Mouse (Mus musculus) left cerebral cortex, adult 18-20 months (tissue): ENCODE data around the gene Pde4c. TPM values are rescaled to one million over a fixed set of nuclear protein-coding genes. Genes with fewer than 3 reads are reported as not detected.
A peak's percentile ranks its signal among the peaks of the same experiment; 100 is the strongest.

ENCODE experiments used
- DNase-seq, 2 experiments: peaks; one replicate each; pipeline ENCODE4 v3.0.0; 2021 to 2022; ENCODE audit warnings: low spot score in 2 of 2, mixed read lengths in 1 of 2
- total RNA-seq, 2 experiments: library from RNA; stranded (reverse); gene quantifications; 2 replicates each; pipeline ENCODE4 v1.2.3; 2021

The Pde4c gene
- total RNA-seq, 2 experiments from 2014 or later, result 1.6 to 3.4 TPM

DNA sequence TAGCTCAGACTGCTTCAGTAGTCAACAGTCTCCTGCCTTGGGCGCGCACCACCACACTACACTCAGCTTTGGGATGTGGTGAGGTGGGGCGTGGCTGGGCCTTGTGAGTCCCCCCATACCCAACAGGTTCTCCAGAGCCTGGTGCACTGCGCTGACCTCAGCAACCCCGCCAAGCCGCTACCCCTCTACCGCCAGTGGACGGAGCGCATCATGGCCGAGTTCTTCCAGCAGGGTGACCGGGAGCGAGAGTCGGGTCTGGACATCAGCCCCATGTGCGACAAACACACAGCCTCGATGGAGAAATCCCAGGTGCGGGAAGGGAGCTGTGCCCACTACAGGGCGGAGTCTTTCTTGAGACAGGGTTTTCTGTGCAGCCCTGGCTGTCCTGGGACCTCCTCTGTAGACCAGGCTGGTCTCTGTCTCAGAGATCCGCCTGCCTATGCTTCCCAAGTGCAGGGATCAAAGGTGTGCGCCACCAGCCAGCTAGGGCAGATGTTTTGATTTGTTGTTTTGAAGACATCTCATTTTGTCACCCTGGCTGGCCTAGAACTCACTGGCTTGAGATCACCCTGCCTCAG, 25.7 kb downstream of the Pde4c start:
- no peak for DNase-seq

- DNase-seq, result peak in 1 of 2 experiments; percentile 47
These were observed 26.7 kb downstream of the Pde4c start for GRCm38 (mm10) chr8:70750128-70750680.

DNA sequence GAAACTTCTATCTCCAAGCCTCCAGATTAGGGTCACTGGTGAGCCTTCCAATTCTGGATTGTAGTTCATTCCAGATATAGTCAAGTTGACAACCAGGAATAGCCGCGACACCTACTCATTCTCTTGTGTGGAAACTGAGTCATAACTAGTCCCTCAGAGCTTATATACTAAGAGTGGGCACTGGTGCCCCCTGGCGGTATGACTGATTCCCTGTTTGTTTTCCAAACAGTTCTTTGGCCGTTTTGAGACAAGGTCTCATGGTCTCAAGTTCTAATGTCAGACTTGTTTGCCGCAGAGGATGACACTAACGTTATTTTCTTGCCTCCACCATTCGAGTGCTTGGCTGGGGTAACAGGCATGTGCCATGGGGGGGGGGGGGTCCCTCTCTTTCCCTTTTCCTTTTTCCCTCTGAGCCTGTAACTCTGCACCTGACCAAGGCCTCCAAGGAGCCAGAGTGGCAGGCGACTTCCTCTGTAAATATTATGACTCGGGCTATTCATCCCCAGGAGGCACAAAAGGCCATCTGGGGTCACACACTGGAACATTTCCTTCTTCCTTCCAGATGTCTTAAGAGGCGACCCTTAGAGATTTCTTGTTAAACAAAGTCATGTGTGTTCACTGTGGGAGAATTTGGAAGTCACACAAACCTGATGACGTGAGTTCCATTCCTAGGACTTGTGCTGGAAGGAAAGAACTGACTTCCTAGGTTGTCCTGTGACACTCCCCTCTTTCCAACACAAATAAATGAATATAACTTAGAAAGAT, 28.7 kb downstream of the Pde4c start:
- DNase-seq, result peak; percentile 65 to 86

DNA sequence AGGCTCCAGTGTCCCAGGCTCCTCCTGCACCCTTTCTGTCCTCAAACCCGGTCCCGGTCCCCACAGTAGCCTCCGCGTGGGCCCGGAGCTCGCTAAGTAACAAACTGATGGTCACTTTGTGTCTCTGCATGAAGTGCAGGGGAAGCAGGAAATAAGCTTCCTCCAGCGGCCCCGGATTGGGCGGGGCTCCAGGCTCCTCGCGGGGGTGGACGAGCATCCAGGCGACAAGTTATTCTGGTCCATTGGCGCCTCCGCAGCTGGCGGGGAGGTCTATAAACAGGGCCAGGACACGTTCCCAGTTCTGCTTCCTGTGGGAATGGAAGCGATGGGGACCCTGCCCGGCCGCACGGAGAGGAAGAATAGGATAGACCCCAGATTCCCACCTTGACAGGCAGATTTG, 29.6 kb downstream of the Pde4c start:
- DNase-seq, result peak; percentile 90 to 93

DNA sequence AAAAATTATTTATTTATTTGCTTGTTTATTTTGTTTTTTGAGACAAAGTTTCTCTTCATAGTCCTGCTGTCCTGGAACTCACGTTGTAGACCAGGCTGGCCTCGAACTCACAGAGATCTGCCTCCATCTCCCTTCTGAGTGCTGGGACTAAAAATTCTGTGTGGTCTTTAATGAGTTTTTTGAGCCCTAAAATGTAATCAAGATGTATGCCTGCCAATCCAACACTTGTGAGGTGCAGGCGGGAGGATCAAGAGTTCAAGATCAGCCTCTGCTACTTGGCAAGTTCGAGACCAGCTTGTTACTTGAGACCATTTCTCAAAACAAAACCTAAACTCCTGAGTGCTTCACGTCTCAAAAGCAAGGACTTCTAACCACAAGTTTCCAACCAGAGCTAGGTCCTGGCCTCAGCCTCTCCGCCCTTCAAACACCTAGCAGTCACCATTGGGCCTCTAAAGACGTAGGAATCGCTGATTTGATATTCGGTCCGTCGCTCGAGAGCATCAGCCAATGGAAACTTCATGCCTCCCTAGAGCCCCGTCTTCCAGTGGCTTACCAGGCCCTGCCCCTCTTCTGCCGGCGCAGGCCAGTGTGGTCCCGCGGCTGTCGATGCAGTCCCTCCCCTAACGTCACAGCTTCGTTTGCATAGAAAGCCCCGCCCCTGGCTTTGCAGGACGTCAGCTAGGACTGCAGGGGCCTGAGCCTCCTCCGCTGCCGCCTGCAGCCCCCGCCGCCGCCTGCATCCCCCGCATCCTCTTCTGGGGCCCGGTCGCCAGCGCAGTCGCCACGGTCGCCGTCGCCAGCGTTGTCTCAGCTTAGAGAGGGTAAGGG, 30.7 kb downstream of the Pde4c start, which contains the start of gene Rab3a:
Rab3a (plus strand) TSS at position 637 of the 828 bp plus-strand sequence.
- DNase-seq, result peak; percentile 95 to 96

- peak; percentile 76 to 80 for DNase-seq
These were observed 31.5 kb downstream of the Pde4c start for GRCm38 (mm10) chr8:70754871-70755660.

- peak; percentile 7 to 10 for DNase-seq
These were observed 32.3 kb downstream of the Pde4c start for GRCm38 (mm10) chr8:70755661-70756475.

- DNase-seq, result no peak
These were observed 33.0 kb downstream of the Pde4c start for GRCm38 (mm10) chr8:70756476-70757040.

- peak in 1 of 2 experiments; percentile 36 for DNase-seq
These were observed 34.2 kb downstream of the Pde4c start for GRCm38 (mm10) chr8:70757523-70758307.

- peak in 1 of 2 experiments; percentile 3 for DNase-seq
These were observed 34.7 kb downstream of the Pde4c start for GRCm38 (mm10) chr8:70758308-70758615.

- no peak for DNase-seq
These were observed 35.4 kb downstream of the Pde4c start for GRCm38 (mm10) chr8:70758616-70759561.

- no peak for DNase-seq
These were observed 36.8 kb downstream of the Pde4c start for GRCm38 (mm10) chr8:70760350-70760749.

- DNase-seq, result peak; percentile 92 to 97
These were observed 37.4 kb downstream of the Pde4c start, which contains the start of gene Mpv17l2 for GRCm38 (mm10) chr8:70760775-70761406. Gene Mpv17l2 (minus strand): TSS chr8:70760946.

GRCm38 (mm10) chr8:70762118-70762517, 38.6 kb downstream of the Pde4c start:
- DNase-seq, result no peak

DNA sequence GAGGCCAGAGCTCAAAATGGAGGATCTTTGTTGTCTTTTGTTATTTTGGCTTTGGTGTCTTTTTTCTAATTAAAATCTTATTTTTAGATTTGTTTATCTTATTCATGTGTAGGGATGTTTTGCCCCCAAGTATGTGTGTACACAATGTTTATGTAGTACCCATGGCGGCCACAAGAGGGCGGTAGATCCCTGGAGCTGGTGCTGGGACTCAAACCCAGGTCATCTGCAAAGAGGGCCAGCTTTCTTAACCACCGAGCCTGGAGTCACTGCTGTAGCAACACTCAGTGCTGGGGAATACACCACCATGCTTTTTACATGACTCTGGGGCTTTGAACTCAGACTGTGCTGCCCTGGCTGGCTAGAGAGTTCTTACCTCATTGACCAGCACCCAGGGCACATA, 39.8 kb downstream of the Pde4c start:
- peak in 1 of 2 experiments; percentile 70 for DNase-seq

DNA sequence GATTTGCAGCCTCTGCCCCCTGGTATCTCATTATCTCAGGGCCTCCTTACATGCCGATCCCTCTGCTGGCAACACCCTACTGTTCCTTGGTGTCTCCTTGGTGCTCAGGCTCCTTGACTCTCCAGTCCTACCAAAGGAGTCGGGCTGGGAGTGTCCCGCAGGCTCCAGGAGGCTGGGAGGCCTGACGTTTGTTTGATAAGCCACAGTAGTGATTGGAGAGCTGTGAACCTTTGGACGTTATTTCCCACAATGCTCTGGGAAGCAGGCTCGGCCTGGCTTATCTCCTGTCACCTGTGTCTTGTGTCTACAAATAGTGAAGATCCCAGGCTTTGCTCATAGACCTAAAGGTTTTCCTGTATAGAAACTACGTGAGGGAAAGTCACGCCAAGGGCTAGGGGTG, 40.5 kb downstream of the Pde4c start:
- DNase-seq, result no peak

DNA sequence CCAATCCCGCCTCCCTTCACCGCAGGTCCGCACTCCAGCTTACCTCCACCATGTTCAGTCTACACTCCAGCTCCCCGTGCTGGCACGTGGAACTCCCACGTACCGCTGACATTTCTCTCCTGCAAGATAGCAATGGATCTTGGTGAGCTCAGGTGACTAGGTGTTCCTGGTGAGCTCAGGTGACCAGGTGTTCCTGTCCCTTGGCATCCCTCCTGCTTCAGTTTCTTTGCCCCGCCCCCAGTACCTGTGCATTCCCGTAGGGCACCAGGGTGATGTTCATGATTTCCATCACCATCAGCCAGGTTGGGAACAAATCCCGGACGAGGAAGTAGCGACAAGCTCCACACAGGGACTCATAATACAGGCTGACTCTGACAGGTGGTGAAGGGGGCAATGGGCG, 41.2 kb downstream of the Pde4c start:
- DNase-seq, result no peak
